Mouse (Mus musculus): ENCODE results near the gene Tcp11. TPM values are rescaled to one million over a fixed set of nuclear protein-coding genes. Genes with fewer than 3 reads are reported as not detected.
A peak's percentile ranks its signal among the peaks of the same experiment; 100 is the strongest.

The Tcp11 gene
- polyA plus RNA-seq, 1 experiment, result 16.9 TPM

- DNase-seq, result no peak
- H3K4me3 ChIP-seq (replicated peaks; ENCODE audit: extremely low read depth, low read depth, low read length), result no peak overlapping the region
- WGBS, result 75% methylated on average over 6 of the region's 6 CpGs
- H3K4me1 ChIP-seq (ENCODE audit: control insufficient read depth, insufficient read depth, low read length), result no peaks in the 10 kb centered on the region
- peak; percentile 19; the same call in 1 of the 2 replicates for TF ChIP-seq CTCF (IDR thresholded peaks at IDR 0.05; ENCODE audit: insufficient read depth, low read length)
- TF ChIP-seq POLR2A (IDR thresholded peaks at IDR 0.05; ENCODE audit: borderline replicate concordance, extremely low read depth, low read depth, low read length), result no peak
Observed at GRCm38 (mm10) chr17:28106352-28106751, 25.9 kb upstream of the Tcp11 start.

- WGBS, result 57% methylated on average over 6 of the region's 6 CpGs
- Histone ChIP-seq H3K4me3 (replicated peaks; ENCODE audit: extremely low read depth, low read depth, low read length) (no peak overlapping the region), H3K4me1 (ENCODE audit: control insufficient read depth, insufficient read depth, low read length) (no peaks in the 10 kb centered on the region)
- no peak for DNase-seq
- TF ChIP-seq CTCF (IDR thresholded peaks at IDR 0.05; ENCODE audit: insufficient read depth, low read length) (no peak), POLR2A (IDR thresholded peaks at IDR 0.05; ENCODE audit: borderline replicate concordance, extremely low read depth, low read depth, low read length) (no peak)
Observed at GRCm38 (mm10) chr17:28104416-28104815, 24.0 kb upstream of the Tcp11 start.

GRCm38 (mm10) chr17:28101902-28102319 is 21.5 kb upstream of the Tcp11 start:
- 36% methylated on average over 10 of the region's 10 CpGs for WGBS
- H3K4me3 ChIP-seq (replicated peaks; ENCODE audit: extremely low read depth, low read depth, low read length), result no peak overlapping the region
- DNase-seq, result no peak
- H3K4me1 ChIP-seq (ENCODE audit: control insufficient read depth, insufficient read depth, low read length), result no peaks in the 10 kb centered on the region
- TF ChIP-seq CTCF (IDR thresholded peaks at IDR 0.05; ENCODE audit: insufficient read depth, low read length) (no peak), POLR2A (IDR thresholded peaks at IDR 0.05; ENCODE audit: borderline replicate concordance, extremely low read depth, low read depth, low read length) (no peak)

GRCm38 (mm10) chr17:28101284-28101887 is 20.9 kb upstream of the Tcp11 start:
- TF ChIP-seq POLR2A (IDR thresholded peaks at IDR 0.05; ENCODE audit: borderline replicate concordance, extremely low read depth, low read depth, low read length), result no peak
- TF ChIP-seq CTCF (IDR thresholded peaks at IDR 0.05; ENCODE audit: insufficient read depth, low read length), result no peak

GRCm38 (mm10) chr17:28100669-28101068 is 20.2 kb upstream of the Tcp11 start:
- WGBS, result 85% methylated on average over 1 of the region's 1 CpGs
- DNase-seq, result no peak
- TF ChIP-seq POLR2A (IDR thresholded peaks at IDR 0.05; ENCODE audit: borderline replicate concordance, extremely low read depth, low read depth, low read length) (no peak), CTCF (IDR thresholded peaks at IDR 0.05; ENCODE audit: insufficient read depth, low read length) (no peak)
- Histone ChIP-seq H3K4me3 (replicated peaks; ENCODE audit: extremely low read depth, low read depth, low read length) (no peak overlapping the region), H3K4me1 (ENCODE audit: control insufficient read depth, insufficient read depth, low read length) (no peaks in the 10 kb centered on the region)

More at GRCm38 (mm10) chr17:28101284-28101887, 20.9 kb upstream of the Tcp11 start:
- H3K4me1 ChIP-seq (ENCODE audit: control insufficient read depth, insufficient read depth, low read length), result no peaks in the 10 kb centered on the region
- H3K4me3 ChIP-seq (replicated peaks; ENCODE audit: extremely low read depth, low read depth, low read length), result no peak overlapping the region
- 61% methylated on average over 12 of the region's 12 CpGs for WGBS
- DNase-seq, result no peak

GRCm38 (mm10) chr17:28099086-28099485 is 18.6 kb upstream of the Tcp11 start:
- TF ChIP-seq POLR2A (IDR thresholded peaks at IDR 0.05; ENCODE audit: borderline replicate concordance, extremely low read depth, low read depth, low read length), result no peak
- TF ChIP-seq CTCF (IDR thresholded peaks at IDR 0.05; ENCODE audit: insufficient read depth, low read length), result no peak
- 71% methylated on average over 3 of the region's 3 CpGs for WGBS
- DNase-seq, result no peak
- no peak overlapping the region for H3K4me3 ChIP-seq (replicated peaks; ENCODE audit: extremely low read depth, low read depth, low read length)
- H3K4me1 ChIP-seq (ENCODE audit: control insufficient read depth, insufficient read depth, low read length), result no peaks in the 10 kb centered on the region

GRCm38 (mm10) chr17:28097308-28097707 is 16.9 kb upstream of the Tcp11 start:
- no peak for DNase-seq
- no peak for TF ChIP-seq POLR2A (IDR thresholded peaks at IDR 0.05; ENCODE audit: borderline replicate concordance, extremely low read depth, low read depth, low read length)
- no peak for TF ChIP-seq CTCF (IDR thresholded peaks at IDR 0.05; ENCODE audit: insufficient read depth, low read length)
- 82% methylated on average over 13 of the region's 13 CpGs for WGBS
- Histone ChIP-seq H3K4me3 (replicated peaks; ENCODE audit: extremely low read depth, low read depth, low read length) (no peak overlapping the region), H3K4me1 (ENCODE audit: control insufficient read depth, insufficient read depth, low read length) (no peaks in the 10 kb centered on the region)

- 51% methylated on average over 10 of the region's 10 CpGs for WGBS
- TF ChIP-seq CTCF (IDR thresholded peaks at IDR 0.05; ENCODE audit: insufficient read depth, low read length), result no peak
- TF ChIP-seq POLR2A (IDR thresholded peaks at IDR 0.05; ENCODE audit: borderline replicate concordance, extremely low read depth, low read depth, low read length), result no peak
- no peak for DNase-seq
- no peaks in the 10 kb centered on the region for H3K4me1 ChIP-seq (ENCODE audit: control insufficient read depth, insufficient read depth, low read length)
- no peak overlapping the region for H3K4me3 ChIP-seq (replicated peaks; ENCODE audit: extremely low read depth, low read depth, low read length)
Observed at GRCm38 (mm10) chr17:28096418-28096817, 16.0 kb upstream of the Tcp11 start.

GRCm38 (mm10) chr17:28093837-28094236 is 13.4 kb upstream of the Tcp11 start:
- 76% methylated on average over 3 of the region's 3 CpGs for WGBS
- H3K4me1 ChIP-seq (ENCODE audit: control insufficient read depth, insufficient read depth, low read length), result no peaks in the 10 kb centered on the region
- H3K4me3 ChIP-seq (replicated peaks; ENCODE audit: extremely low read depth, low read depth, low read length), result no peak overlapping the region
- TF ChIP-seq CTCF (IDR thresholded peaks at IDR 0.05; ENCODE audit: insufficient read depth, low read length) (no peak), POLR2A (IDR thresholded peaks at IDR 0.05; ENCODE audit: borderline replicate concordance, extremely low read depth, low read depth, low read length) (no peak)
- DNase-seq, result no peak

- WGBS, result 86% methylated on average over 2 of the region's 2 CpGs
- no peaks in the 10 kb centered on the region for H3K4me1 ChIP-seq (ENCODE audit: control insufficient read depth, insufficient read depth, low read length)
- no peak for TF ChIP-seq CTCF (IDR thresholded peaks at IDR 0.05; ENCODE audit: insufficient read depth, low read length)
- no peak for TF ChIP-seq POLR2A (IDR thresholded peaks at IDR 0.05; ENCODE audit: borderline replicate concordance, extremely low read depth, low read depth, low read length)
- H3K4me3 ChIP-seq (replicated peaks; ENCODE audit: extremely low read depth, low read depth, low read length), result no peak overlapping the region
- no peak for DNase-seq
Observed at GRCm38 (mm10) chr17:28092297-28092696, 11.9 kb upstream of the Tcp11 start.

All from lung, adult 2 months (tissue).